Mouse (Mus musculus) C2C12 (cell line): ENCODE measurements around the gene Wdr74. TPM values are rescaled to one million over a fixed set of nuclear protein-coding genes. Genes with fewer than 3 reads are reported as not detected.

Experiments
- H3K27me3 ChIP-seq: one replicate; pipeline ENCODE4 v1.6.1; 2011; ENCODE audit not compliant: control insufficient read depth, insufficient read depth, insufficient read length
- H3K36me3 ChIP-seq: one replicate; pipeline ENCODE4 v1.6.1; 2011; ENCODE audit not compliant: control insufficient read depth, insufficient read depth
- H3K4me3 ChIP-seq: one replicate; pipeline ENCODE4 v1.5.1; 2011; ENCODE audit warnings: mild to moderate bottlenecking, control low read depth; ENCODE audit not compliant: poor library complexity, insufficient read depth, severe bottlenecking
- H3K79me2 ChIP-seq: one replicate; pipeline ENCODE4 v1.6.1; 2011; ENCODE audit not compliant: control insufficient read depth, insufficient read depth
- H3K79me3 ChIP-seq: one replicate; pipeline ENCODE4 v1.6.1; 2011; ENCODE audit warnings: low read depth, control low read depth
- H3ac ChIP-seq: one replicate; pipeline ENCODE3; 2011; ENCODE audit warnings: low read depth; ENCODE audit not compliant: control insufficient read depth, insufficient read length
- CEBPB ChIP-seq: IDR thresholded peaks from one replicate; pipeline ENCODE4 v1.6.1; 2011; ENCODE audit warnings: low read depth, mild to moderate bottlenecking, control low read depth, moderate library complexity
- CTCF ChIP-seq: IDR thresholded peaks from one replicate; pipeline ENCODE4 v1.5.1; 2011; ENCODE audit not compliant: control insufficient read depth, insufficient read depth, insufficient read length
- FOSL1 ChIP-seq: IDR thresholded peaks from one replicate; pipeline ENCODE4 v1.8.0; 2011; ENCODE audit warnings: mild to moderate bottlenecking, low read length; ENCODE audit not compliant: poor library complexity, insufficient read depth, severe bottlenecking
- MAX ChIP-seq: IDR thresholded peaks from one replicate; pipeline ENCODE4 v1.6.1; 2011; ENCODE audit warnings: mild to moderate bottlenecking, control low read depth
- MYOD1 ChIP-seq: IDR thresholded peaks from one replicate; pipeline ENCODE4 v1.6.1; 2011; ENCODE audit warnings: low read depth; ENCODE audit not compliant: control insufficient read depth, insufficient read length
- MYOG ChIP-seq: IDR thresholded peaks from one replicate; pipeline ENCODE4 v1.6.1; 2011; ENCODE audit not compliant: control insufficient read depth, insufficient read length; ENCODE audit errors: extremely low read depth
- USF1 ChIP-seq: IDR thresholded peaks from one replicate; pipeline ENCODE4 v1.6.1; 2011; ENCODE audit warnings: low read depth, mild to moderate bottlenecking, control low read depth, moderate library complexity
- polyA plus RNA-seq: library from polyadenylated mRNA; unstranded; fragments of >200 nt; fragmentation: generic; extraction: Trizol; gene quantifications from one replicate; pipeline ENCODE4 v1.2.1, GENCODE M21; 2012; ENCODE audit warnings: missing spikeins

The Wdr74 gene
- polyA plus RNA-seq, 1 experiment, result 116 TPM

- TF ChIP-seq USF1 (no peak), CEBPB (no peak), MAX (no peak), CTCF (no peak), MYOG (no peak), FOSL1 (no peak), MYOD1 (no peak)
- Histone ChIP-seq H3ac (no peak overlapping the region), H3K36me3 (peaks cover 32% of the 10 kb centered on the region), H3K4me3 (peak overlapping the region; percentile 93), H3K27me3 (no peaks in the 10 kb centered on the region), H3K79me2 (peaks cover 93% of the 10 kb centered on the region), H3K79me3 (peaks cover 72% of the 10 kb centered on the region)
Observed at GRCm38 (mm10) chr19:8721378-8721777, 14.2 kb upstream of the Wdr74 start.

- no peaks in the 10 kb centered on the region for H3K27me3 ChIP-seq
- H3K79me2 ChIP-seq, result peaks cover 91% of the 10 kb centered on the region
- peak overlapping the region; percentile 93 for H3K4me3 ChIP-seq
- peaks cover 68% of the 10 kb centered on the region for H3K79me3 ChIP-seq
- peaks cover 38% of the 10 kb centered on the region for H3K36me3 ChIP-seq
- TF ChIP-seq USF1 (peak; percentile 42), FOSL1 (no peak), MYOG (no peak), MAX (no peak), MYOD1 (no peak)
- H3ac ChIP-seq, result peak overlapping the region; percentile 88
Observed at GRCm38 (mm10) chr19:8722021-8722420, 13.6 kb upstream of the Wdr74 start.

GRCm38 (mm10) chr19:8722559-8722906 is 13.1 kb upstream of the Wdr74 start:
- peaks cover 86% of the 10 kb centered on the region for H3K79me2 ChIP-seq
- no peaks in the 10 kb centered on the region for H3K27me3 ChIP-seq
- peaks cover 38% of the 10 kb centered on the region for H3K36me3 ChIP-seq
- H3ac ChIP-seq, result peak overlapping the region; percentile 88
- peaks cover 63% of the 10 kb centered on the region for H3K79me3 ChIP-seq
- peak overlapping the region; percentile 93 for H3K4me3 ChIP-seq
- TF ChIP-seq MYOD1 (no peak), FOSL1 (no peak), CEBPB (no peak), MAX (no peak), MYOG (no peak), CTCF (no peak), USF1 (no peak)

- Histone ChIP-seq H3K4me3 (peak within 1 kb of the TSS; percentile 93), H3K79me3 (peaks cover 59% of the 10 kb centered on the region), H3K79me2 (peaks cover 81% of the 10 kb centered on the region), H3K36me3 (peaks cover 38% of the 10 kb centered on the region), H3ac (peak within 1 kb of the TSS; percentile 94), H3K27me3 (no peaks in the 10 kb centered on the region)
- no peak for TF ChIP-seq USF1
- TF ChIP-seq MAX, result peak; percentile 86
Observed at GRCm38 (mm10) chr19:8722907-8723573, 12.6 kb upstream of the Wdr74 start, which contains the start of gene Slc3a2. Gene Slc3a2 (minus strand): TSS chr19:8723369.

GRCm38 (mm10) chr19:8723574-8724346 is 11.9 kb upstream of the Wdr74 start:
- Histone ChIP-seq H3K4me3 (peak overlapping the region; percentile 93), H3K27me3 (no peaks in the 10 kb centered on the region), H3K79me2 (peaks cover 74% of the 10 kb centered on the region), H3K36me3 (peaks cover 38% of the 10 kb centered on the region), H3ac (peak overlapping the region; percentile 94), H3K79me3 (peaks cover 54% of the 10 kb centered on the region)
- TF ChIP-seq USF1 (no peak), MYOD1 (no peak), CEBPB (no peak), CTCF (no peak)

- peaks cover 70% of the 10 kb centered on the region for H3K79me2 ChIP-seq
- no peak for TF ChIP-seq MAX
- no peak for TF ChIP-seq MYOD1
- no peak for TF ChIP-seq CTCF
- TF ChIP-seq USF1, result no peak
- peak overlapping the region; percentile 93 for H3K4me3 ChIP-seq
- no peaks in the 10 kb centered on the region for H3K27me3 ChIP-seq
- H3K79me3 ChIP-seq, result peaks cover 53% of the 10 kb centered on the region
- H3ac ChIP-seq, result peak overlapping the region; percentile 94
- H3K36me3 ChIP-seq, result peaks cover 38% of the 10 kb centered on the region
Observed at GRCm38 (mm10) chr19:8724392-8724791, 11.2 kb upstream of the Wdr74 start.
